Mouse (Mus musculus) kidney, embryonic 15.5 days (tissue): Measurements from ENCODE around the gene Fam129b. TPM values are rescaled to one million over a fixed set of nuclear protein-coding genes. Genes with fewer than 3 reads are reported as not detected.

Experiments used
- ATAC-seq: fragments of 200-750 bp; cut with Nextera tagmentation; replicated peaks from 2 replicates; pipeline ENCODE4 v1.8.0; 2017; ENCODE audit warnings: moderate TSS enrichment; ENCODE audit not compliant: low FRiP score
- H3K27ac ChIP-seq: fragments of 300-500 bp; sonication (generic); 2 replicates; pipeline ENCODE4 v1.5.1; 2015; ENCODE audit warnings: mild to moderate bottlenecking, inconsistent platforms
- H3K27me3 ChIP-seq: fragments of 300-500 bp; sonication (generic); 2 replicates; pipeline ENCODE4 v1.6.1; 2015; ENCODE audit warnings: inconsistent platforms
- H3K36me3 ChIP-seq: fragments of 300-500 bp; sonication (generic); 2 replicates; pipeline ENCODE4 v1.6.1; 2015; ENCODE audit warnings: inconsistent platforms
- H3K4me1 ChIP-seq: fragments of 300-500 bp; sonication (generic); 2 replicates; pipeline ENCODE4 v1.6.1; 2015; ENCODE audit warnings: inconsistent platforms
- H3K4me2 ChIP-seq: fragments of 300-500 bp; sonication (generic); 2 replicates; pipeline ENCODE4 v1.6.1; 2015; ENCODE audit warnings: moderate library complexity, mild to moderate bottlenecking, inconsistent platforms
- H3K4me3 ChIP-seq: fragments of 300-500 bp; sonication (generic); replicated peaks from 2 replicates; pipeline ENCODE4 v1.5.1; 2015; ENCODE audit warnings: mild to moderate bottlenecking, inconsistent platforms
- H3K9ac ChIP-seq: fragments of 300-500 bp; sonication (generic); 2 replicates; pipeline ENCODE4 v1.6.1; 2015; ENCODE audit warnings: mild to moderate bottlenecking, inconsistent platforms
- H3K9me3 ChIP-seq: fragments of 300-500 bp; sonication (generic); replicated peaks from 2 replicates; pipeline ENCODE4 v1.6.1; 2016; ENCODE audit warnings: inconsistent platforms
- WGBS: fragments of 180-500 bp; shearing (Covaris S2); methylation state at CpG from one replicate; pipeline ENCODE4 v1.1.7; 2015; ENCODE audit warnings: mixed read lengths; 5-methylcytosine and 5-hydroxymethylcytosine counted together
- polyA plus RNA-seq: library from polyadenylated mRNA; unstranded; fragments of >200 nt; fragmentation: Nextera tagmentation; extraction: Ambion mirVana; gene quantifications from 2 replicates; pipeline ENCODE4 v1.2.1, GENCODE M21; 2015

Gene Fam129b
- polyA plus RNA-seq = 44.5 and 47.7 TPM in 2 replicates

GRCm38 (mm10) chr2:32875675-32876489, at the start of gene Fam129b:
Gene Fam129b, plus strand, starts transcription at chr2:32876114.
- under 1% methylated on average over 67 of the region's 68 CpGs for WGBS
- peak; percentile 89 for ATAC-seq
- peak within 1 kb of the TSS; percentile 83 for H3K4me3 ChIP-seq
- peak within 1 kb of the TSS; percentile 91 for H3K9ac ChIP-seq
- peak within 1 kb of the TSS; percentile 72 for H3K4me2 ChIP-seq
- H3K27me3 ChIP-seq = no peaks in the 10 kb centered on the region
- peak within 1 kb of the TSS; percentile 94 for H3K27ac ChIP-seq
- H3K36me3 ChIP-seq = no peaks in the 10 kb centered on the region
- H3K4me1 ChIP-seq = peaks cover 64% of the 10 kb centered on the region
- no peaks in the 10 kb centered on the region for H3K9me3 ChIP-seq

DNA sequence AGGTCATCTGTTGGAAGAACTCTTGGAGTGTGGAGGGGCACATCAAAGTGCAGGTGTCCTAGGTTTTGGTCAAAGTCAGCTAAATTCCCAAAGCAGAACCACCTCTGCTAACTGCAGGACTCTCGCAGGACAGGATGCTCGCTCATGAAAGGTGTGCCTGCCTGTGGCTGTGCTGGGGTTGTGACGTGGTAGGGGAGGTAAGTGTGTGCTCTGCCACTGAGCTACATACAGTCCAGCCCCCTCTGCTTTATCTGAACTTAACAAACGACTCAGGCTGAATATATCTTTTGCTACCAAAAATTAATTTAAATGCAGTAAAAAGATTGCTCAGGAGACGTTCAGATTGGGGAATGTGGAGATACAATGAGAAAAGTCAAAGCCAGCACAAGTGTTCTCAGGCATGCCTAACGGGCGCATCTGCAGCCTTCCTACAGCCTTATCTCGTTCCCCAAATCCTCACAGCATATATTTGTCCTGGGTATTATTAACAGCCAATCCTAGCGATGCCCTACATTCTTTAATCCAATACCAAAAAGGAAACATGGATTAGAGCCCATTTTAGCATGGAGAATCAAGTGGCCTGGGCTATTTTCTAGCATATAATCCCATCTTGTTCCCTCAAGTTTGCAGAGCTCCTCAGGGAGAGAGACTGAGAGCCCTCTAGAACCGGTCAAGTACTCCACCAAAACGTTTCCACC, 46.8 kb upstream of the Fam129b start:
- ATAC-seq = no peak
- no peaks in the 10 kb centered on the region for H3K9me3 ChIP-seq
- H3K4me1 ChIP-seq = peaks cover 9% of the 10 kb centered on the region
- no peak overlapping the region for H3K4me2 ChIP-seq
- H3K27me3 ChIP-seq = no peaks in the 10 kb centered on the region
- no peak overlapping the region for H3K4me3 ChIP-seq
- H3K9ac ChIP-seq = no peak overlapping the region
- H3K36me3 ChIP-seq = no peaks in the 10 kb centered on the region
- 81% methylated on average over 11 of the region's 11 CpGs for WGBS
- no peak overlapping the region for H3K27ac ChIP-seq

GRCm38 (mm10) chr2:32834496-32834895, 41.4 kb upstream of the Fam129b start:
- H3K9me3 ChIP-seq = no peaks in the 10 kb centered on the region
- peak overlapping the region; percentile 87 for H3K27ac ChIP-seq
- H3K36me3 ChIP-seq = no peaks in the 10 kb centered on the region
- 52% methylated on average over 7 of the region's 7 CpGs for WGBS
- H3K9ac ChIP-seq = 0 out of 2 replicates have a peak overlapping the region, but pooled peaks have one; percentile 7
- H3K4me1 ChIP-seq = peaks cover 29% of the 10 kb centered on the region
- ATAC-seq = no peak
- peak overlapping the region; percentile 19; the same call in 1 of the 2 replicates for H3K4me2 ChIP-seq
- no peak overlapping the region for H3K4me3 ChIP-seq
- no peaks in the 10 kb centered on the region for H3K27me3 ChIP-seq

GRCm38 (mm10) chr2:32835588-32835987, 40.3 kb upstream of the Fam129b start:
- H3K36me3 ChIP-seq = no peaks in the 10 kb centered on the region
- H3K4me2 ChIP-seq = no peak overlapping the region
- ATAC-seq = no peak
- H3K4me3 ChIP-seq = no peak overlapping the region
- no peak overlapping the region for H3K9ac ChIP-seq
- no peaks in the 10 kb centered on the region for H3K9me3 ChIP-seq
- no peaks in the 10 kb centered on the region for H3K27me3 ChIP-seq
- peaks cover 29% of the 10 kb centered on the region for H3K4me1 ChIP-seq
- H3K27ac ChIP-seq = peak overlapping the region; percentile 87

GRCm38 (mm10) chr2:32838147-32838884, 37.6 kb upstream of the Fam129b start:
- WGBS = 59% methylated on average over 9 of the region's 9 CpGs
- Histone ChIP-seq H3K4me3 (no peak overlapping the region), H3K36me3 (no peaks in the 10 kb centered on the region), H3K4me2 (no peak overlapping the region), H3K4me1 (peaks cover 29% of the 10 kb centered on the region), H3K27ac (no peak overlapping the region), H3K9me3 (no peaks in the 10 kb centered on the region), H3K9ac (no peak overlapping the region), H3K27me3 (no peaks in the 10 kb centered on the region)
- ATAC-seq = no peak

DNA sequence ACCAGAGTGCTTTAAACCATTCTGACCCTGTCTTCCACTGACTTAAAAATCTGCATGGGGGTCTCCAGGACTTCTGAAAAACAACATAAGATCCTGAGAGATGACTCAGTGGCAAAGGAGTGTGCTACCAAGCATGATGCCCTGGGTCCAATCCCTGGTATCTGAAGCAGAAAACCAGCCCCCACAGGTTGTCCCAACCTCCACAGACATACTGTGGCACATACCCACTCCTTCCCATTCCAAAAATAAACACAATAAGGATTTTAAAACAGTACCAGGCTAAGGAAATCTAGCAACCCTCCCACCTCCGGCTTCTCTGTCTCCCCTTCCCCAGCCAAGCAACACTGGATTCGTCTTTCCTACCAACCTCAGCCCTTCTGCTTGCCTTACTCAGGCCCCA, 36.7 kb upstream of the Fam129b start:
- Histone ChIP-seq H3K4me2 (no peak overlapping the region), H3K4me1 (peaks cover 24% of the 10 kb centered on the region), H3K27me3 (no peaks in the 10 kb centered on the region), H3K36me3 (no peaks in the 10 kb centered on the region), H3K9me3 (no peaks in the 10 kb centered on the region), H3K9ac (no peak overlapping the region), H3K4me3 (no peak overlapping the region), H3K27ac (no peak overlapping the region)
- ATAC-seq = no peak
- 64% methylated on average over 2 of the region's 2 CpGs for WGBS

GRCm38 (mm10) chr2:32841099-32841498, 34.8 kb upstream of the Fam129b start:
- H3K9me3 ChIP-seq = no peaks in the 10 kb centered on the region
- H3K4me3 ChIP-seq = no peak overlapping the region
- no peak overlapping the region for H3K27ac ChIP-seq
- 53% methylated on average over 5 of the region's 5 CpGs for WGBS
- no peak overlapping the region for H3K9ac ChIP-seq
- ATAC-seq = no peak
- H3K4me2 ChIP-seq = no peak overlapping the region
- peaks cover 3% of the 10 kb centered on the region; the same call in 1 of the 2 replicates for H3K27me3 ChIP-seq
- H3K4me1 ChIP-seq = peaks cover 14% of the 10 kb centered on the region; the same call in 1 of the 2 replicates
- H3K36me3 ChIP-seq = no peaks in the 10 kb centered on the region

DNA sequence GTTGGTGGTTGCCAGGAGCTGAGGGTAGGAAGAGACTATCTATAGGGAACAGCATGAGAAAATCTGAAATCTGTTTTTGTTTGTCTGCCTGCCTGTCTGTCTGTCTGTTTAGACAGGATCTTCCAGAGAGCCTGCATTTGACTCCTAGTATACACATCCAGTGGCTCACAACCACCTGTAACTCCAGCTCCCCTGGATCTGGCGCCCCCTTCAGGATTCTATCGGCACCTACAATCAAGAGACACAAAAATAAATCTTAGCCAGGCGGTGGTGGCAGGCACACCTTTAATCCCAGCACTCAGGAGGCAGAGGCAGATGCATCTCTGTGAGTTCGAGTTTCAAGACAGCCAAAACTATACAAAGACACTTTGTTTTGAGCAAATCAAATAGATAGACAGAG, 33.4 kb upstream of the Fam129b start:
- ATAC-seq = no peak
- Histone ChIP-seq H3K27me3 (peaks cover 3% of the 10 kb centered on the region; the same call in 1 of the 2 replicates), H3K27ac (no peak overlapping the region), H3K36me3 (no peaks in the 10 kb centered on the region), H3K4me1 (peaks cover 18% of the 10 kb centered on the region), H3K4me2 (no peak overlapping the region), H3K9ac (no peak overlapping the region), H3K4me3 (no peak overlapping the region), H3K9me3 (no peaks in the 10 kb centered on the region)
- 44% methylated on average over 4 of the region's 4 CpGs for WGBS

DNA sequence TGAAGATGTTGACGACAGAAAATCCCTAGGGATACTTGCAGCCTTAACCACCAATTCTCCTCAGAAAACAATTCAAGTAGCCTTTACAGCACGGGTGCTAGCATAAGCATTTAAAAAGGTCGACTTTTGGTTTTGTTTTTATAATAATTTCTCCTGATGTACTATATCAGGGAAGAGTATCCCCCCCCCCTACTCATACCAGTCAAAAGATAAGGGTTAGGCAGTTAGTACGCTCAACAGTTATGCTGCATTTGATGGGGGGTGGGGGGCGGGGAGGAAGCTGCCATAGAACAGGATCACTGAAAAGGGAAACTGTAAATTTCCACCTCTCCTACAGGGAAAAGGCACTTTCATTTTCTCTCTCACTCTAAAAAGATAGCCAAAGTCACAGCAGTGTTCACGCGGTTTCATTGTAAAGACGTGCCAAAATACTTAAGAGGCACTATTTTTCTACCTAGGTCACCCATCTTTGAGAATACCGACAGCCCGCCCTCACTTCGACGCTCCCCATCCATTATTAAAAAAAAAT, 30.3 kb upstream of the Fam129b start:
- 6% methylated on average over 12 of the region's 12 CpGs for WGBS
- peaks cover 10% of the 10 kb centered on the region; the same call in 1 of the 2 replicates for H3K4me1 ChIP-seq
- H3K36me3 ChIP-seq = no peaks in the 10 kb centered on the region
- peak overlapping the region; percentile 62 for H3K9ac ChIP-seq
- H3K4me3 ChIP-seq = peak overlapping the region; percentile 80
- H3K4me2 ChIP-seq = peak overlapping the region; percentile 93
- peak overlapping the region; percentile 83 for H3K27ac ChIP-seq
- peaks cover 3% of the 10 kb centered on the region; the same call in 1 of the 2 replicates for H3K27me3 ChIP-seq
- no peak for ATAC-seq
- no peaks in the 10 kb centered on the region for H3K9me3 ChIP-seq

GRCm38 (mm10) chr2:32846101-32846804, 29.7 kb upstream of the Fam129b start:
- peak overlapping the region; percentile 93 for H3K4me2 ChIP-seq
- H3K9me3 ChIP-seq = no peaks in the 10 kb centered on the region
- peaks cover 5% of the 10 kb centered on the region for H3K27me3 ChIP-seq
- H3K4me1 ChIP-seq = peaks cover 10% of the 10 kb centered on the region; the same call in 1 of the 2 replicates
- no peaks in the 10 kb centered on the region for H3K36me3 ChIP-seq
- H3K4me3 ChIP-seq = peak overlapping the region; percentile 80
- peak overlapping the region; percentile 62 for H3K9ac ChIP-seq
- under 1% methylated on average over 33 of the region's 33 CpGs for WGBS
- ATAC-seq = peak; percentile 38; the same call in 1 of the 2 replicates
- peak overlapping the region; percentile 83 for H3K27ac ChIP-seq
